Mouse (Mus musculus) heart, adult 2 months (tissue): ENCODE measurements at regions not wholly inside any gene's neighbourhood (a gene's known extent, or its start where the extent isn't known, plus 50 kb on each side); places are given as distances from the start of the nearest gene placed in this dataset.
"Not testable (repeated sequence)": the region's sequence is repeated elsewhere in the genome, so short reads cannot be mapped to it uniquely, and the experiment has no call there.

Source experiments
- DNase-seq, 2 experiments: peaks; one replicate each; pipeline ENCODE4 v3.0.0; 2021
- H3K27ac ChIP-seq: fragments of 200-600 bp; 2 replicates; pipeline ENCODE4 v1.8.1; 2022
- H3K27me3 ChIP-seq: fragments of 200-500 bp; 2 replicates; pipeline ENCODE4 v1.6.1; 2012; ENCODE audit warnings: mild to moderate bottlenecking, low read length, inconsistent platforms, mixed read lengths; ENCODE audit not compliant: control insufficient read depth, insufficient read depth
- H3K36me3 ChIP-seq: fragments of 200-500 bp; 2 replicates; pipeline ENCODE4 v1.6.1; 2012; ENCODE audit warnings: low read length, inconsistent platforms; ENCODE audit not compliant: control insufficient read depth, insufficient read depth
- H3K4me1 ChIP-seq: fragments of 200-500 bp; 2 replicates; pipeline ENCODE4 v1.6.1; 2011; ENCODE audit warnings: low read length; ENCODE audit not compliant: control insufficient read depth, insufficient read depth
- H3K4me3 ChIP-seq: fragments of 200-600 bp; 2 replicates; pipeline ENCODE4 v1.8.1; 2022
- H3K79me2 ChIP-seq: fragments of 200-500 bp; replicated peaks from 2 replicates; pipeline ENCODE4 v1.6.1; 2012; ENCODE audit warnings: mild to moderate bottlenecking, inconsistent platforms, low read length, moderate library complexity, mixed read lengths; ENCODE audit not compliant: control insufficient read depth, insufficient read depth
- H3K9ac ChIP-seq: fragments of 200-500 bp; 2 replicates; pipeline ENCODE4 v1.6.1; 2012; ENCODE audit warnings: low read depth, mild to moderate bottlenecking, control low read depth, inconsistent platforms, low read length, mixed read lengths
- CTCF ChIP-seq: fragments of 200-600 bp; IDR thresholded peaks from 2 replicates; pipeline ENCODE4 v1.8.1; 2022; ENCODE audit warnings: antibody characterized with exemption, mild to moderate bottlenecking, moderate library complexity
- EP300 ChIP-seq: fragments of 200-500 bp; IDR thresholded peaks from 2 replicates; pipeline ENCODE4 v1.6.1; 2011; ENCODE audit warnings: low read depth, low read length, control low read depth; ENCODE audit not compliant: insufficient read depth
- POLR2A ChIP-seq: fragments of 200-500 bp; IDR thresholded peaks from 2 replicates; pipeline ENCODE4 v1.6.1; 2011; ENCODE audit warnings: mild to moderate bottlenecking, low read depth, low read length, control low read depth; ENCODE audit not compliant: insufficient read depth
- WGBS: fragments of 180-500 bp; shearing (Covaris S2); methylation state at CpG from one replicate; pipeline ENCODE4 v1.1.7; 2018; 5-methylcytosine and 5-hydroxymethylcytosine counted together
- intact Hi-C: fragments of 180-260 bp; cut with DNase I; formaldehyde crosslinking; loops from one replicate; pipeline ENCODE4 v1.15.1; 2025

- H3K9ac ChIP-seq: no peak overlapping the region
- no peak for DNase-seq
- WGBS: 61% methylated on average over 3 of the region's 3 CpGs
These were observed 893.8 kb downstream of the Gm9195 start for GRCm38 (mm10) chr14:71597859-71598258.

GRCm38 (mm10) chr14:71588694-71589240 is 902.9 kb downstream of the Gm9195 start:
- Histone ChIP-seq H3K27me3 (no peaks in the 10 kb centered on the region), H3K27ac (no peak overlapping the region), H3K79me2 (no peaks in the 10 kb centered on the region), H3K36me3 (no peaks in the 10 kb centered on the region), H3K9ac (no peak overlapping the region), H3K4me1 (no peaks in the 10 kb centered on the region), H3K4me3 (no peak overlapping the region)
- WGBS: 18% methylated on average over 1 of the region's 1 CpGs
- intact Hi-C loops: loop anchor here (5.0 kb wide), 1 partner anchor 49 kb away; no protein-coding TSS in a partner anchor
- TF ChIP-seq POLR2A (no peak), CTCF (no peak), EP300 (no peak)
- DNase-seq: no peak

More at GRCm38 (mm10) chr14:71597859-71598258, 893.8 kb downstream of the Gm9195 start:
- H3K4me3 ChIP-seq: no peak overlapping the region
- no peaks in the 10 kb centered on the region for H3K27me3 ChIP-seq
- no peaks in the 10 kb centered on the region for H3K36me3 ChIP-seq
- H3K79me2 ChIP-seq: no peaks in the 10 kb centered on the region
- TF ChIP-seq EP300 (no peak), CTCF (no peak), POLR2A (no peak)
- no peak overlapping the region for H3K27ac ChIP-seq
- intact Hi-C loops: no loop called here
- no peaks in the 10 kb centered on the region for H3K4me1 ChIP-seq

- intact Hi-C loops: loop anchor here (5.0 kb wide), 1 partner anchor 49 kb away; no protein-coding TSS in a partner anchor
- no peak overlapping the region for H3K27ac ChIP-seq
These were observed 903.6 kb downstream of the Gm9195 start for GRCm38 (mm10) chr14:71588006-71588405.

GRCm38 (mm10) chr14:71564816-71565215 is 926.8 kb downstream of the Gm9195 start:
- Histone ChIP-seq H3K27ac (no peak overlapping the region), H3K4me1 (no peaks in the 10 kb centered on the region), H3K27me3 (no peaks in the 10 kb centered on the region), H3K9ac (no peak overlapping the region), H3K79me2 (no peaks in the 10 kb centered on the region), H3K36me3 (no peaks in the 10 kb centered on the region), H3K4me3 (no peak overlapping the region)
- intact Hi-C loops: no loop called here
- WGBS: 56% methylated on average over 3 of the region's 3 CpGs
- TF ChIP-seq POLR2A: no peak
- TF ChIP-seq EP300: no peak
- no peak for TF ChIP-seq CTCF
- no peak for DNase-seq

More at GRCm38 (mm10) chr14:71588006-71588405, 903.6 kb downstream of the Gm9195 start:
- no peak for DNase-seq
- H3K27me3 ChIP-seq: no peaks in the 10 kb centered on the region
- H3K9ac ChIP-seq: no peak overlapping the region
- no peaks in the 10 kb centered on the region for H3K4me1 ChIP-seq
- TF ChIP-seq EP300 (no peak), CTCF (no peak), POLR2A (no peak)
- H3K4me3 ChIP-seq: no peak overlapping the region
- H3K79me2 ChIP-seq: no peaks in the 10 kb centered on the region
- no peaks in the 10 kb centered on the region for H3K36me3 ChIP-seq

- H3K4me1 ChIP-seq: no peaks in the 10 kb centered on the region
- no peak overlapping the region for H3K27ac ChIP-seq
- intact Hi-C loops: no loop called here
- H3K9ac ChIP-seq: no peak overlapping the region
- H3K36me3 ChIP-seq: no peaks in the 10 kb centered on the region
- H3K4me3 ChIP-seq: no peak overlapping the region
- no peaks in the 10 kb centered on the region for H3K79me2 ChIP-seq
- DNase-seq: no peak
- no peak for TF ChIP-seq POLR2A
- TF ChIP-seq EP300: no peak
- TF ChIP-seq CTCF: no peak
- H3K27me3 ChIP-seq: no peaks in the 10 kb centered on the region
- WGBS: 71% methylated on average over 4 of the region's 4 CpGs
These were observed 929.7 kb downstream of the Gm9195 start for GRCm38 (mm10) chr14:71561906-71562305.

- H3K79me2 ChIP-seq, H3K4me3 ChIP-seq, intact Hi-C loops, H3K4me1 ChIP-seq, H3K36me3 ChIP-seq, H3K27me3 ChIP-seq, DNase-seq, H3K9ac ChIP-seq, H3K27ac ChIP-seq: not testable (repeated sequence)
- 93% methylated on average over 2 of the region's 3 CpGs for WGBS
These were observed 937.3 kb downstream of the Gm9195 start for GRCm38 (mm10) chr14:71554324-71554723.
